Mouse (Mus musculus) limb, embryonic 14.5 days (tissue): ENCODE data around the gene Pnpla2. TPM values are rescaled to one million over a fixed set of nuclear protein-coding genes. Genes with fewer than 3 reads are reported as not detected.

Experiments used
- ATAC-seq: fragments of 200-750 bp; cut with Nextera tagmentation; 2 replicates; pipeline ENCODE4 v1.8.0; 2017; ENCODE audit warnings: low read depth, moderate number of reproducible peaks, moderate TSS enrichment; ENCODE audit not compliant: low FRiP score
- DNase-seq: peaks from one replicate; pipeline ENCODE4 v3.0.0-alpha.2; 2015; ENCODE audit warnings: low spot score
- H3K27ac ChIP-seq: fragments of 300-500 bp; sonication (generic); replicated peaks from 2 replicates; pipeline ENCODE4 v1.5.1; 2014; ENCODE audit warnings: low read depth, mild to moderate bottlenecking, low read length, moderate library complexity, mixed read lengths
- H3K27me3 ChIP-seq: fragments of 300-500 bp; sonication (generic); 2 replicates; pipeline ENCODE4 v1.6.1; 2014; ENCODE audit warnings: low read length, mixed read lengths; ENCODE audit not compliant: control insufficient read depth, insufficient read depth
- H3K36me3 ChIP-seq: fragments of 300-500 bp; sonication (generic); 2 replicates; pipeline ENCODE4 v1.6.1; 2014; ENCODE audit warnings: mild to moderate bottlenecking, low read length, moderate library complexity, mixed read lengths; ENCODE audit not compliant: control insufficient read depth, insufficient read depth
- H3K4me1 ChIP-seq: fragments of 300-500 bp; sonication (generic); 2 replicates; pipeline ENCODE4 v1.6.1; 2014; ENCODE audit warnings: antibody characterized with exemption, low read length, mixed read lengths; ENCODE audit not compliant: control insufficient read depth, insufficient read depth
- H3K4me2 ChIP-seq: fragments of 300-500 bp; sonication (generic); replicated peaks from 2 replicates; pipeline ENCODE4 v1.6.1; 2014; ENCODE audit warnings: low read depth, mild to moderate bottlenecking, low read length, moderate library complexity; ENCODE audit not compliant: severe bottlenecking
- H3K4me3 ChIP-seq: fragments of 300-500 bp; sonication (generic); replicated peaks from 2 replicates; pipeline ENCODE4 v1.5.1; 2014; ENCODE audit warnings: low read length
- H3K9ac ChIP-seq: fragments of 300-500 bp; sonication (generic); 2 replicates; pipeline ENCODE4 v1.6.1; 2014; ENCODE audit warnings: mild to moderate bottlenecking, low read depth, low read length, moderate library complexity; ENCODE audit not compliant: severe bottlenecking
- H3K9me3 ChIP-seq: fragments of 300-500 bp; sonication (generic); 2 replicates; pipeline ENCODE4 v1.6.1; 2016; ENCODE audit warnings: low read length; ENCODE audit not compliant: control insufficient read depth
- POLR2A ChIP-seq: fragments of 200-500 bp; IDR thresholded peaks from 2 replicates; pipeline ENCODE4 v1.8.0; 2012; ENCODE audit warnings: inconsistent platforms, mild to moderate bottlenecking, moderate library complexity, borderline replicate concordance; ENCODE audit not compliant: insufficient read depth, insufficient read length; ENCODE audit errors: extremely low read depth
- WGBS: fragments of 180-500 bp; shearing (Covaris S2); extraction: QIAGEN DNeasy Blood & Tissue Kit; methylation state at CpG from one replicate; pipeline ENCODE4 v1.1.7; 2014; 5-methylcytosine and 5-hydroxymethylcytosine counted together
- polyA plus RNA-seq, 2 experiments: library from polyadenylated mRNA; depleted of rRNA in 1 of 2; stranded (reverse) in 1 of 2; unstranded in 1 of 2; fragments of >200 nt; fragmentation: Nextera tagmentation in 1 of 2; extraction: Ambion mirVana in 1 of 2; gene quantifications; 2 replicates each; pipeline versions ENCODE4 v1.2.1 to v1.2.3; 2012 to 2014

Gene Pnpla2
- polyA plus RNA-seq, 2 experiments, result 14.5 to 14.8 TPM

DNA sequence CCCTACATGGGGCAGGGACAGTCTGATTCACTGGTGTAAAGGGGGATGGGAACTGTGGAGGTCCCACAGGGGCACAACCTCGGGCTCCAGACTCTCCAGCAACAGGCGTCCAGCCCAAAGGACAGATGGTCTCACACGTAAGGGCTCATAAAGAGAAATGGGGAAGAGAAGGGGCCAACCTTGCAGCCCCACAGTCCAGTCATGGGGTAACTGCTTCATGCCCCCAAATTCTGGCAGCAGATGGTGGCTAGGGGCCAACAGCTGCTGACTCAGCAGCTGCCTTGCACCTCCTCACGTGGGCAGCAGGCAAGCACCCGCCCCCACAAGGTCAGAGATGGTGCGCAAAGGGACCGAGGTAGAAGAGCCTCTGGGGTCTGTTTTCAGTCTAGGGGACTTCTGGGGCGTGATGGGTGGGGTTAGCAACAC lies 22.8 kb upstream of the Pnpla2 start:
- Histone ChIP-seq H3K9me3 (no peaks in the 10 kb centered on the region), H3K36me3 (peaks cover 39% of the 10 kb centered on the region), H3K4me1 (peaks cover 32% of the 10 kb centered on the region), H3K27me3 (no peaks in the 10 kb centered on the region), H3K4me3 (no peak overlapping the region), H3K9ac (no peak overlapping the region), H3K4me2 (no peak overlapping the region), H3K27ac (no peak overlapping the region)
- 70% methylated on average over 8 of the region's 8 CpGs for WGBS
- no peak for TF ChIP-seq POLR2A
- no peak for ATAC-seq
- DNase-seq, result no peak

DNA sequence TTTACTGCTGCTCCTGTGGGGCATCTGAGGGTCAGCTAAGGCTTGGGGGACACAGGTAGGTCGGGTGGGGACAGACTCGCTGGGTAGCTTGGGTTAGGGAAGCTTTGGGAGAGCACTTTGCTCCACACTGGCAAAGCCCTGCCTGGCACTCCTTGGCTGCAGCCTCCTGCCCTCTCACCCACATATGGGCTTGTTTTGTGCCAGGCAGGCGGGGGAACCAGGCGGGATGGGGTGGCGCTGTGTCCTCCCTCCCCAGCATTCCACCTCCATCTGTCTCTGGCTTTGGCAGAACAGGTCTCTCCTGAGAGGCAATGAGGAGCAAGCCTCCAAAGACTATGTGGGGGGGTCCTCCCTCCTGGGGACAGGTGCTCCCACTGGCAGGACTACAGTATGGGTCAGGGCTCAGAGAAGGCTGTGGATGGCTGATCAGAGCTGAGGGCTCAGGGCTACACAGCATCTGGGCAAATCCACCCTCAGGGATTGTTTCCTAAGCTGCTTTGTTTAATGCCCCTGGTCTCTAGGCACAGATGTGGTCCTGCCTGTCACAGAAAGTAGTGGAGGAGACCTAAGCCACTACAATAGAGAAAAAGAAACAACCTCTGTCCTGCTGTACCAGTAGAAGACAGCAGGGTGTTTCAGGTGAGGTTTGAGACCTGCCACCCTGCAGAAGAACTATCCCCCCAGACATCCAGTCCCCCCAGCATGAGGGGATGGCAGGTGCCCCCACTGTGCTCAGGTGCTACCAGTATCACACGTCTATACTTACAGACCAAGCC lies 22.1 kb upstream of the Pnpla2 start:
- Histone ChIP-seq H3K36me3 (peaks cover 39% of the 10 kb centered on the region), H3K4me1 (peaks cover 32% of the 10 kb centered on the region), H3K9me3 (no peaks in the 10 kb centered on the region), H3K9ac (no peak overlapping the region), H3K27me3 (no peaks in the 10 kb centered on the region), H3K4me3 (no peak overlapping the region), H3K27ac (no peak overlapping the region), H3K4me2 (no peak overlapping the region)
- TF ChIP-seq POLR2A, result no peak
- ATAC-seq (no peak), DNase-seq (no peak)
- 93% methylated on average over 6 of the region's 6 CpGs for WGBS

DNA sequence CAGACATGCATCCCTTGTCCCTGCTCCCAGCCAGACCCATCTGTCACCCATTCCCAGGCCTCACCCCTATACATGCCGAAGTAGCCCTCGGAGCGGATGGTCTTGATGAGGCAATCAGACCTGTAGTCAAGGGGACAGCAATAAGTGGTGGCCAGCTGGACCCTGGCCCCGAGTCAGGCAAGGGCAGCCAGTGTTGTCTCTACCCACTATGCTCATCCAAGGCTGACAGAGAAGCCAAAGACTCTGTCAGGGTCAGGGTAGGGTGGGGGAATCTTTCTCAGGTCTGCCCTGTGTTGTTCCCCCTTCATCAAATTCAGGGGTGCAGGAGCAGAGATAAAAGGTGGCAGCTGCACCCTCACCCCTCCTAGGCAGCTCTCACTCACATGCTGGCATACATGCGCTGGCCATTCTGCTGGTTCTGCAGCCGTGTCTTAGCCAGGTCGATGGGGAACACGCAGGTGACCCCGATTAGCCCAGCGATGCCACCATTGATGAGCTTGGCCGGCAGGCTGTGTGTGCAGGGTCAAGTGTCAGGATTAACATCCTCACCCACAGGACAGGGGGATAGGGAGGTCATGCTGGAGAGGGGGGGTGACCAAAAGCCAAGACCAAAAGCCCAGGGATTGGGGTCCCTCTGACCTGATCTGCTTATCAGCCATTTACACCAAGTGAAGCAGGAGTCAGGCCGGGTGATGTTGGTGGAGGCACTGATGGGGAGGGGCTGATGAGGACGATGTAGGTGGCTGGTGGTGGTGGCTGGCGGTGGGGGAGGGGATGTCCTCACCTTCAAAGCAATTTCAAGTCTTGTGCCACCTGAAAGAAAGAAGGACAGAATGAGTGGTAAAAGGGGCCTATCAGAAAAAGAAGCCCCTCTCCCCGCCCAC lies 21.2 kb upstream of the Pnpla2 start:
- Histone ChIP-seq H3K36me3 (peaks cover 39% of the 10 kb centered on the region), H3K4me3 (peak overlapping the region; percentile 47), H3K4me2 (peak overlapping the region; percentile 83), H3K27me3 (no peaks in the 10 kb centered on the region), H3K27ac (no peak overlapping the region), H3K4me1 (peaks cover 32% of the 10 kb centered on the region), H3K9ac (peak overlapping the region; percentile 66), H3K9me3 (no peaks in the 10 kb centered on the region)
- DNase-seq (no peak), ATAC-seq (no peak)
- no peak for TF ChIP-seq POLR2A
- 68% methylated on average over 15 of the region's 15 CpGs for WGBS

DNA sequence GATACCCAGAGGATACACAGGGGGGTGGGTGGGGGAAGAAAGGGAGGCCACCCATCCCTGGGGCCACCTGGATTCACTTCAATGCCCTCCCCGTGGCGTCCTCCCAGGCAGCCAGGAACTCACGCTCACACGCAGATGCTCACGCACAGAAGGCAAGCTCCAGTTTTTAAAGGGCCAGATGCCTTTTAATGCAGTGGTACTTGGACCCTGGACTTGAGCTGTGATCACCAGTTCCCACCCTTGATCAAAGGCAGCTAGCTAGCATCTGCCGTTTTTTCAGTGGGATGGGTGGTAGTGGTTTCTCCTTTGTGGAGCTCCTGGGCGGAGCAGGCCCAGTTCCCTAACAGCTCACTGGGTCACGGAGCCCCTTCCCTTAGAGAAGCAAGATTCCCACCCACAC lies 20.5 kb upstream of the Pnpla2 start:
- Histone ChIP-seq H3K4me2 (peak overlapping the region; percentile 83), H3K4me1 (peaks cover 26% of the 10 kb centered on the region), H3K36me3 (peaks cover 40% of the 10 kb centered on the region), H3K27ac (no peak overlapping the region), H3K4me3 (peak overlapping the region; percentile 47), H3K9me3 (no peaks in the 10 kb centered on the region), H3K9ac (peak overlapping the region; percentile 66), H3K27me3 (no peaks in the 10 kb centered on the region)
- TF ChIP-seq POLR2A, result no peak
- 9% methylated on average over 7 of the region's 8 CpGs for WGBS
- ATAC-seq (no peak), DNase-seq (peak; percentile 63)

DNA sequence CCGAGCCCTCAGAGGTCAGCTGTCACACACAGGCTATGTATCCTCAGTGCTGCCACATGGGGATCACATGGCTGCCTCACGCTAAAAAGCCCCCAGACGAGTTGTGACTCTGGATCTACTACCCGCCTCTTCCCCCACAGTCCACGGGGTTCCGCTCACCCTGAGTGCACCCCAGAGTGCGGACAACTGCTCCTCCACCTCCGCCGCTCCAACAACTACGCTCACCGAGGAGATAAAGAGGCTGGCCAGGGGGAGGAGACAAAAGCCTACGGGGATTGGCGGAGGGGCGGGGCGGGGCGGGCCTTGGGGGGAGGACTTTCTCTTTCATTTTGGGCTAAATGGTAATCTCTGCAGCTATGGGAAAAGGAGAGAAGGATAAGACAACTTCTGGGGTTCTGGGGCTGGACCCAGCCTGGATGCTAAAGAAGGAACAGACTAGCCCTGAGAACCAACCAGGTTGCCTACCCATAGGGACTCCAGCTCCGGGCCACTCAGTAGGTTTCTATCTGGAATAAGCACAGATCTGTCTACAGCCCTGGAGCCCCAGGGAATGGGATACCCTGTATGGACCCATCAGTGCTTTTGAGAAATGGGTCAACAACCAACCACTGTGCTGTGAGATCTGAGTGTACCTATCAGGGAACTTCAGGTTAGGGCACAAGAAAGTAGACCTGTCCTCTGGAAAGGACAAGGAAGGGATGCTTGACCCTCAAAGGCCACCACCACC lies 19.7 kb upstream of the Pnpla2 start:
- 3% methylated on average over 17 of the region's 17 CpGs for WGBS
- peak overlapping the region; percentile 66 for H3K9ac ChIP-seq
- H3K36me3 ChIP-seq, result peaks cover 45% of the 10 kb centered on the region
- H3K4me2 ChIP-seq, result peak overlapping the region; percentile 83
- H3K27ac ChIP-seq, result no peak overlapping the region
- TF ChIP-seq POLR2A, result no peak
- no peaks in the 10 kb centered on the region for H3K9me3 ChIP-seq
- ATAC-seq, result 0 out of 2 replicates have a peak, but pooled peaks have one; percentile 20
- H3K4me1 ChIP-seq, result peaks cover 26% of the 10 kb centered on the region
- no peaks in the 10 kb centered on the region for H3K27me3 ChIP-seq
- DNase-seq, result no peak
- H3K4me3 ChIP-seq, result peak overlapping the region; percentile 47
